Mouse (Mus musculus) MEL (cell line): ENCODE data around the gene Ntn1. TPM values are rescaled to one million over a fixed set of nuclear protein-coding genes. Genes with fewer than 3 reads are reported as not detected.

Source experiments
- DNase-seq: peaks from one replicate; pipeline ENCODE4 v3.0.0; 2011; ENCODE audit warnings: low read depth, low spot score
- H3K27ac ChIP-seq: 2 replicates; pipeline ENCODE4 v1.5.1; 2012; ENCODE audit warnings: low read depth, mild to moderate bottlenecking, control low read depth, low read length, moderate library complexity; ENCODE audit not compliant: control insufficient read depth
- H3K27me3 ChIP-seq, 2 experiments: fragments of 150-350 bp in 1 of 2; sonication (generic) in 1 of 2; 2 replicates each; pipeline ENCODE4 v1.6.1; 2012; ENCODE audit warnings: low read length in 2 of 2, mild to moderate bottlenecking in 2 of 2, improper control_type of control experiment in 1 of 2, moderate library complexity in 1 of 2; ENCODE audit not compliant: insufficient read depth in 2 of 2, control insufficient read depth in 1 of 2
- H3K36me3 ChIP-seq, 2 experiments: 2 replicates each; pipeline ENCODE4 v1.6.1; 2012 to 2014; ENCODE audit warnings: low read length in 2 of 2, improper control_type of control experiment in 1 of 2, inconsistent platforms in 1 of 2, mild to moderate bottlenecking in 1 of 2; ENCODE audit not compliant: insufficient read depth in 2 of 2, control insufficient read depth in 1 of 2
- H3K4me1 ChIP-seq, 2 experiments: fragments of 150-350 bp in 1 of 2; sonication (generic) in 1 of 2; 2 replicates each; pipeline ENCODE4 v1.6.1; 2012; ENCODE audit warnings: low read length in 2 of 2, improper control_type of control experiment in 1 of 2, mild to moderate bottlenecking in 1 of 2; ENCODE audit not compliant: insufficient read depth in 2 of 2, control insufficient read depth in 1 of 2
- H3K4me3 ChIP-seq, 2 experiments: fragments of 150-350 bp in 1 of 2; sonication (generic) in 1 of 2; 2 replicates each; pipeline ENCODE4 v1.5.1; 2012; ENCODE audit warnings: low read depth in 2 of 2, low read length in 2 of 2, mild to moderate bottlenecking in 2 of 2, moderate library complexity in 2 of 2, control low read depth in 1 of 2, improper control_type of control experiment in 1 of 2; ENCODE audit not compliant: control insufficient read depth in 1 of 2, insufficient read depth in 1 of 2
- H3K79me2 ChIP-seq: 2 replicates; pipeline ENCODE4 v1.6.1; 2012; ENCODE audit warnings: mild to moderate bottlenecking, low read length, moderate library complexity; ENCODE audit not compliant: control insufficient read depth, poor library complexity, insufficient read depth
- H3K9ac ChIP-seq: 2 replicates; pipeline ENCODE4 v1.6.1; 2012; ENCODE audit warnings: low read depth, mild to moderate bottlenecking, control low read depth, low read length, moderate library complexity; ENCODE audit not compliant: control insufficient read depth, poor library complexity, severe bottlenecking
- H3K9me3 ChIP-seq: fragments of 150-350 bp; sonication (generic); replicated peaks from 2 replicates; pipeline ENCODE4 v1.6.1; 2012; ENCODE audit warnings: mild to moderate bottlenecking, low read length, improper control_type of control experiment, moderate library complexity; ENCODE audit not compliant: insufficient read depth
- BHLHE40 ChIP-seq: IDR thresholded peaks from 2 replicates; pipeline ENCODE4 v1.6.1; 2012; ENCODE audit warnings: low read depth, mild to moderate bottlenecking, inconsistent platforms, low read length, improper control_type of control experiment, borderline replicate concordance
- CHD1 ChIP-seq: IDR thresholded peaks from 2 replicates; pipeline ENCODE4 v1.6.1; 2012; ENCODE audit warnings: low read depth, mild to moderate bottlenecking, inconsistent platforms, low read length, improper control_type of control experiment
- CHD2 ChIP-seq: IDR thresholded peaks from 2 replicates; pipeline ENCODE4 v1.6.1; 2011; ENCODE audit warnings: low read length, improper control_type of control experiment
- E2F4 ChIP-seq: IDR thresholded peaks from 2 replicates; pipeline ENCODE4 v1.6.1; 2011; ENCODE audit warnings: low read depth, low read length, improper control_type of control experiment, borderline replicate concordance
- ELF1 ChIP-seq: IDR thresholded peaks from 2 replicates; pipeline ENCODE4 v1.6.1; 2014; ENCODE audit warnings: low read depth, mild to moderate bottlenecking, inconsistent platforms, low read length, improper control_type of control experiment, moderate library complexity
- EP300 ChIP-seq, 2 experiments: IDR thresholded peaks; 2 replicates each; pipeline ENCODE4 v1.6.1; 2011; ENCODE audit warnings: improper control_type of control experiment in 2 of 2, low read length in 2 of 2, low read depth in 1 of 2, mild to moderate bottlenecking in 1 of 2
- ETS1 ChIP-seq: IDR thresholded peaks from 2 replicates; pipeline ENCODE4 v1.6.1; 2012; ENCODE audit warnings: low read depth, mild to moderate bottlenecking, inconsistent platforms, low read length, improper control_type of control experiment, moderate library complexity
- GABPA ChIP-seq: IDR thresholded peaks from 2 replicates; pipeline ENCODE4 v1.6.1; 2012; ENCODE audit warnings: low read depth, mild to moderate bottlenecking, inconsistent platforms, low read length, improper control_type of control experiment, moderate library complexity
- HCFC1 ChIP-seq: IDR thresholded peaks from 2 replicates; pipeline ENCODE4 v1.6.1; 2012; ENCODE audit warnings: low read depth, mild to moderate bottlenecking, inconsistent platforms, low read length, improper control_type of control experiment, moderate library complexity
- MAFK ChIP-seq: IDR thresholded peaks from 2 replicates; pipeline ENCODE4 v1.6.1; 2011; ENCODE audit warnings: low read depth, mild to moderate bottlenecking, low read length, improper control_type of control experiment, borderline replicate concordance
- MAX ChIP-seq: IDR thresholded peaks from 2 replicates; pipeline ENCODE4 v1.6.1; 2011; ENCODE audit warnings: low read length, improper control_type of control experiment
- MEF2A ChIP-seq: IDR thresholded peaks from 2 replicates; pipeline ENCODE4 v1.6.1; 2014; ENCODE audit warnings: low read depth, mild to moderate bottlenecking, inconsistent platforms, low read length, improper control_type of control experiment; ENCODE audit not compliant: poor library complexity, insufficient replicate concordance, severe bottlenecking; ENCODE audit errors: extremely low read depth
- MXI1 ChIP-seq: IDR thresholded peaks from 2 replicates; pipeline ENCODE4 v1.6.1; 2011; ENCODE audit warnings: mild to moderate bottlenecking, low read depth, low read length, improper control_type of control experiment
- MYB ChIP-seq: IDR thresholded peaks from 2 replicates; pipeline ENCODE4 v1.6.1; 2011; ENCODE audit warnings: mild to moderate bottlenecking, low read depth, low read length, improper control_type of control experiment
- NRF1 ChIP-seq: IDR thresholded peaks from 2 replicates; pipeline ENCODE4 v1.6.1; 2014; ENCODE audit warnings: low read depth, mild to moderate bottlenecking, inconsistent platforms, low read length, improper control_type of control experiment, moderate library complexity; ENCODE audit not compliant: poor library complexity, insufficient read depth, severe bottlenecking
- POLR2A ChIP-seq, 2 experiments: IDR thresholded peaks; 2 replicates each; pipeline ENCODE4 v1.6.1; 2011 to 2012; ENCODE audit warnings: low read length in 2 of 2, mild to moderate bottlenecking in 2 of 2, control low read depth in 1 of 2, improper control_type of control experiment in 1 of 2, low read depth in 1 of 2, moderate library complexity in 1 of 2; ENCODE audit not compliant: control insufficient read depth in 1 of 2, insufficient read depth in 1 of 2, poor library complexity in 1 of 2
- POLR2AphosphoS2 ChIP-seq: IDR thresholded peaks from 2 replicates; pipeline ENCODE4 v1.6.1; 2011; ENCODE audit warnings: low read length, improper control_type of control experiment
- RAD21 ChIP-seq: IDR thresholded peaks from 2 replicates; pipeline ENCODE4 v1.6.1; 2011; ENCODE audit warnings: mild to moderate bottlenecking, low read depth, low read length, improper control_type of control experiment
- SIN3A ChIP-seq: IDR thresholded peaks from 2 replicates; pipeline ENCODE4 v1.6.1; 2012; ENCODE audit warnings: low read length, improper control_type of control experiment, inconsistent platforms
- SMC3 ChIP-seq: IDR thresholded peaks from 2 replicates; pipeline ENCODE4 v1.6.1; 2011; ENCODE audit warnings: low read depth, low read length, improper control_type of control experiment
- TCF12 ChIP-seq: IDR thresholded peaks from 2 replicates; pipeline ENCODE4 v1.6.1; 2014; ENCODE audit warnings: low read depth, mild to moderate bottlenecking, inconsistent platforms, low read length, improper control_type of control experiment, moderate library complexity
- USF1 ChIP-seq: IDR thresholded peaks from 2 replicates; pipeline ENCODE4 v1.6.1; 2014; ENCODE audit warnings: low read depth, mild to moderate bottlenecking, inconsistent platforms, low read length, improper control_type of control experiment, moderate library complexity
- ZKSCAN1 ChIP-seq: IDR thresholded peaks from 2 replicates; pipeline ENCODE4 v1.6.1; 2012; ENCODE audit warnings: low read depth, mild to moderate bottlenecking, inconsistent platforms, low read length, improper control_type of control experiment, moderate library complexity
- ZMIZ1 ChIP-seq: IDR thresholded peaks from 2 replicates; pipeline ENCODE4 v1.6.1; 2012; ENCODE audit warnings: low read depth, mild to moderate bottlenecking, inconsistent platforms, low read length, improper control_type of control experiment, moderate library complexity
- polyA plus RNA-seq, 2 experiments: library from polyadenylated mRNA; stranded (reverse) in 1 of 2; unstranded in 1 of 2; fragments of >175 nt in 1 of 2; fragments of >200 nt in 1 of 2; gene quantifications; 2 replicates each; pipeline versions ENCODE4 v1.2.1 to v1.2.4; 2012; ENCODE audit warnings: low replicate concordance in 2 of 2, low read depth in 1 of 2; ENCODE audit not compliant: insufficient read length in 2 of 2, insufficient read depth in 1 of 2, missing spikeins in 1 of 2
- total RNA-seq: library from RNA; depleted of rRNA; stranded (reverse); fragments of 300-350 nt; gene quantifications from 2 replicates; pipeline ENCODE4 v1.2.3, GENCODE M21; 2012

The Ntn1 gene
- total and polyA plus RNA-seq, 3 experiments, result not detected

DNA sequence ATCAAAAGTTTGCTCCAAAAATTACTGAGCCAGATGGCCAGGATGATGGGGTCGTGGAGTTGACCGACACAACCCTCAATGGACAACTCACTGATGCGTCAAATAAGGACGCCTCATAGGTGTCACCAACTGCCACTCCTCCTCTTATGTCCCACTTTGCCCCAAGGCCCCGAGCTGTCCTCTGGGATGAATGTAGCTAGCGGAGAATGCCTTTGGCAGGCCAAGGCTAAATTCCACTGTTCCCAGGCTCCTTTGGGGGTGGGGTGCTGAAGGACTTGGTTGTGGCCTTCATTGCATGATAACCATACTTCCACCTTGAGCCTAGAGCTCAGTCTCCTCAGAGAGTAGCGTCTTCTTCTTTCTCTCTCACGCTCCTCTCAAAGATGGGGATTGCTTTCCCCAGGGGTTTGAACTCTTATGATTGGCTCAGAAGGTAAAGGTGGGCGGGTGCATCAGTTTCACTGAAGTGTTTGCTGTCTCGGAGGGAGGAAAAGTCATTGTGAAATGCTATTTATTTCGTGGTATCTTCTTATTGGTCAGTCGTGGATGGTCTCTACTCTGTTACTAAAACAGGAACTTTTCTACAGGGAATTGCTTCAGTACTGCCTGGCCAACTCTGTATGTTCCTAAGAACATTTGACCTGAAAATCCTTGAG lies 42.5 kb upstream of the Ntn1 start:
- H3K36me3 ChIP-seq, result no peaks in the 10 kb centered on the region
- no peaks in the 10 kb centered on the region for H3K27me3 ChIP-seq
- no peak overlapping the region for H3K27ac ChIP-seq
- no peak for TF ChIP-seq MAX
- TF ChIP-seq MYB, result no peak
- TF ChIP-seq ELF1, result no peak
- TF ChIP-seq GABPA, result no peak
- no peak for TF ChIP-seq E2F4
- TF ChIP-seq SMC3, result no peak
- no peak for TF ChIP-seq ZMIZ1
- TF ChIP-seq MEF2A, result no peak
- no peak for TF ChIP-seq EP300 (IDR thresholded peaks at IDR 0.05; ENCODE audit: low read depth in 1 of 2, low read length in 2 of 2)
- H3K9ac ChIP-seq, result no peak overlapping the region
- H3K9me3 ChIP-seq, result no peaks in the 10 kb centered on the region
- DNase-seq, result no peak
- no peaks in the 10 kb centered on the region for H3K4me1 ChIP-seq
- H3K79me2 ChIP-seq, result no peaks in the 10 kb centered on the region
- no peak overlapping the region for H3K4me3 ChIP-seq

DNA sequence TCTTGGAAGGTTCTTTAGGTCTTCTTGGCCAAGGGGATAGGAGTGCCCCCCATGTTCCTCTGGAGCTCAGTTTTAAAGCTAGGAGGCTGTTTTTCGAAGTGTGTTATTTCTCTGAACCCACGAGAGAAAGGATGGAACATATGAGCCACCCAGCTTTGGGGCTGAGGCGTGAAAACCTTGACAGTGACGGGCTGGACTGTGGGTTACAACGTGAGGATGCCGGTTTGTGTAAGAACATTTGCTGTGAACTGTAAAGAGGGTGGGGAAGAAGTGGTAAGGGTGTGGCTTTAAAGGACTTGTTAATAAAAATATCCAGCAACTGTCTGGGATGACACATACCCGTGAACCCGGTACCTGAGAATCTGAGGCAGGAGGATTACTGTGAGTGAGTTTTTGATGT lies 41.7 kb upstream of the Ntn1 start:
- TF ChIP-seq GABPA (no peak), USF1 (no peak), E2F4 (no peak), NRF1 (no peak), MAFK (no peak), SMC3 (no peak), MXI1 (no peak)
- no peak overlapping the region for H3K9ac ChIP-seq
- no peaks in the 10 kb centered on the region for H3K27me3 ChIP-seq
- H3K36me3 ChIP-seq, result no peaks in the 10 kb centered on the region
- H3K4me3 ChIP-seq, result no peak overlapping the region
- no peaks in the 10 kb centered on the region for H3K79me2 ChIP-seq
- H3K4me1 ChIP-seq, result no peaks in the 10 kb centered on the region
- DNase-seq, result no peak
- H3K27ac ChIP-seq, result no peak overlapping the region
- no peaks in the 10 kb centered on the region for H3K9me3 ChIP-seq

- no peak for TF ChIP-seq CHD2
- no peak for TF ChIP-seq RAD21
- no peak for TF ChIP-seq CHD1
- TF ChIP-seq BHLHE40, result no peak
- TF ChIP-seq SIN3A, result no peak
- TF ChIP-seq HCFC1, result no peak
- TF ChIP-seq ETS1, result no peak
- no peak for TF ChIP-seq POLR2A (IDR thresholded peaks at IDR 0.05; ENCODE audit: control insufficient read depth in 1 of 2, insufficient read depth in 1 of 2, low read depth in 1 of 2, low read length in 2 of 2, poor library complexity in 1 of 2)
- TF ChIP-seq ZKSCAN1, result no peak
- TF ChIP-seq ELF1, result no peak
- no peak for TF ChIP-seq POLR2AphosphoS2
- no peak for TF ChIP-seq TCF12
- no peak for DNase-seq
- no peaks in the 10 kb centered on the region for H3K36me3 ChIP-seq
- no peaks in the 10 kb centered on the region for H3K79me2 ChIP-seq
- no peak overlapping the region for H3K27ac ChIP-seq
- H3K9ac ChIP-seq, result no peak overlapping the region
- no peaks in the 10 kb centered on the region for H3K9me3 ChIP-seq
- no peaks in the 10 kb centered on the region for H3K27me3 ChIP-seq
- no peaks in the 10 kb centered on the region for H3K4me1 ChIP-seq
- H3K4me3 ChIP-seq, result no peak overlapping the region
Observed at GRCm38 (mm10) chr11:68440965-68441364, 40.3 kb upstream of the Ntn1 start.
